ENCODE assay signal across 9 mouse cellular contexts in the genomic region with DNA sequence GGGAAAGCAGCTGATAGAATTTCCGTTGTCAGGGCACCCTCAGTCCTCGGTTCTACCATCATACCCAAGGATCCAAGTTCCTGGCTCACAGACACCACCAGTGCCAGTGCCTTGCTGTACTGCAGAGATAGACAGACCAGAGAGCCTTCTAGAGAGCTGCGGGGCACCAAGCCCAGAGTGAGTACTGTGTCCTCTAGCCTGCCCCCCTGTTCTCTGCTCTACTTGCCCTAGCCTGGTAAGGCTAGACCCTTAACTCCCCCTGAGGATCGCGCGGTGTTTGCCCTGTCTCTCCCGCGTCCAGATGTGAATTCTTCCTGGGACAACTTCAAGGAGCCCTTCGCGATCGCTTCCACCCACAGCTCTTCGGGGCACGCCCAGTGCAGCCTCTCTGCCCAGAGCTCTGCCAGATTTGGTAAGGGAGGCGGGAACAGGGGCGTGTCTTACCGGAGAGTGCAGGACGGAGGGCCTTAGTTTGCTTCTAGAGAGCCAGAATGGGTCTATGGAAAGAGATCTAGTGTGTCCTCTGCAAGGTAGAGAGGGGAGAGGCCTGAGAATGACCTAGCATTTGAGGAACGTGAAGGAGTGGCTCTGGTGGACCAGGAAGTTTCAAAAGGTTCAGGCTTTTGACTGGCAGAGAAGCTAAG. TPM values are rescaled to one million over a fixed set of nuclear protein-coding genes. Genes with fewer than 3 reads are reported as not detected.
DNase-seq lines count a peak whose midpoint lies in the region; ATAC-seq and TF ChIP-seq lines count a peak whose summit lies in the region.
"Had no signal": no experiment of that assay in that cellular context is flagged by ENCODE, and none has a peak within 500 bp of the region (broad histone marks: within the 10 kb centered on the region; RNA-seq: fewer than 3 reads in every experiment).

No protein-coding gene starts in this region.

- H3K4me3 ChIP-seq in hindbrain, embryonic 10.5 days, result 0 out of 2 replicates have a peak overlapping the region, but pooled peaks have one; percentile 11
- H3K4me3 ChIP-seq in hindbrain, embryonic 14.5 days (replicated peaks; ENCODE audit: low read length), result no peak overlapping the region
- no peak overlapping the region for H3K4me3 ChIP-seq in liver, postnatal 0 days (ENCODE audit: low read depth, low read length)
- H3K4me3 ChIP-seq: hindbrain, embryonic 15.5 days had no signal

- DNase-seq in hindbrain, embryonic 10.5 days (ENCODE audit: low spot score), result no peak
- no peak for DNase-seq in hindbrain, embryonic 14.5 days (ENCODE audit: low spot score)
- DNase-seq in adrenal gland, postnatal 14 days, result peak; percentile 80
- DNase-seq in heart, postnatal 14 days, result peak; percentile 48 to 51
- DNase-seq in liver, postnatal 0 days, result peak; percentile 67
- DNase-seq in cerebellum, adult 8-10 months, result no peak
- no peak for DNase-seq in right cerebral cortex, adult 18-20 months
- DNase-seq in layer of hippocampus, adult 9-11 months, result no peak

- TF ChIP-seq EP300 in liver, postnatal 0 days (IDR thresholded peaks at IDR 0.05; ENCODE audit: low read depth), result no peak

- peaks cover 58% of the 10 kb centered on the region for H3K27me3 ChIP-seq in hindbrain, embryonic 10.5 days (ENCODE audit: insufficient read depth, poor library complexity, severe bottlenecking)
- peaks cover 34% of the 10 kb centered on the region for H3K27me3 ChIP-seq in hindbrain, embryonic 14.5 days (ENCODE audit: control insufficient read depth, insufficient read depth, low read length)
- H3K27me3 ChIP-seq in liver, postnatal 0 days (ENCODE audit: insufficient read depth, low read length), result peaks cover 34% of the 10 kb centered on the region

- TF ChIP-seq CTCF in liver, postnatal 0 days (IDR thresholded peaks at IDR 0.05; ENCODE audit: low read depth), result no peak

- H3K36me3 ChIP-seq in hindbrain, embryonic 10.5 days, result peaks cover 20% of the 10 kb centered on the region
- H3K36me3 ChIP-seq in hindbrain, embryonic 14.5 days (replicated peaks; ENCODE audit: control insufficient read depth, insufficient read depth), result peaks cover 7% of the 10 kb centered on the region
- H3K36me3 ChIP-seq in liver, postnatal 0 days (replicated peaks; ENCODE audit: insufficient read depth, low read length), result peaks cover 11% of the 10 kb centered on the region
- H3K36me3 ChIP-seq: hindbrain, embryonic 15.5 days had no signal

- no peak overlapping the region for H3K9ac ChIP-seq in hindbrain, embryonic 14.5 days
- H3K9ac ChIP-seq in liver, postnatal 0 days (replicated peaks), result no peak overlapping the region
- H3K9ac ChIP-seq: hindbrain, embryonic 15.5 days had no signal

- intact Hi-C loops in heart, postnatal 14 days (cut with DNase I), result no loop called here

- H3K4me2 ChIP-seq in hindbrain, embryonic 14.5 days (replicated peaks), result no peak overlapping the region
- peak overlapping the region; percentile 7; the same call in 1 of the 2 replicates for H3K4me2 ChIP-seq in liver, postnatal 0 days (ENCODE audit: low read depth, low read length)
- H3K4me2 ChIP-seq: hindbrain, embryonic 15.5 days had no signal

- H3K4me1 ChIP-seq in hindbrain, embryonic 10.5 days (replicated peaks), result peaks cover 8% of the 10 kb centered on the region
- H3K4me1 ChIP-seq in hindbrain, embryonic 14.5 days (replicated peaks; ENCODE audit: control insufficient read depth, insufficient read depth, low read length), result no peaks in the 10 kb centered on the region
- H3K4me1 ChIP-seq in liver, postnatal 0 days (ENCODE audit: insufficient read depth), result peaks cover 4% of the 10 kb centered on the region; the same call in 1 of the 2 replicates
- H3K4me1 ChIP-seq: hindbrain, embryonic 15.5 days had no signal

- no peak overlapping the region for H3K27ac ChIP-seq in hindbrain, embryonic 10.5 days
- no peak overlapping the region for H3K27ac ChIP-seq in hindbrain, embryonic 14.5 days
- H3K27ac ChIP-seq in liver, postnatal 0 days (ENCODE audit: low read depth), result no peak overlapping the region
- H3K27ac ChIP-seq: hindbrain, embryonic 15.5 days had no signal

- no peak for ATAC-seq in hindbrain, embryonic 14.5 days (ENCODE audit: low FRiP score)
- ATAC-seq in liver, postnatal 0 days, result peak; percentile 35; the same call in 1 of the 2 replicates

- H3K9me3 ChIP-seq in hindbrain, embryonic 10.5 days, result no peaks in the 10 kb centered on the region
- no peaks in the 10 kb centered on the region for H3K9me3 ChIP-seq in hindbrain, embryonic 14.5 days (ENCODE audit: control insufficient read depth, low read length)
- no peaks in the 10 kb centered on the region for H3K9me3 ChIP-seq in liver, postnatal 0 days (ENCODE audit: low read length)
- H3K9me3 ChIP-seq: hindbrain, embryonic 15.5 days had no signal

- 9% methylated on average over 18 of the region's 18 CpGs for WGBS in hindbrain, embryonic 10.5 days
- WGBS in hindbrain, embryonic 14.5 days, result 9% methylated on average over 18 of the region's 18 CpGs
- WGBS in liver, postnatal 0 days (ENCODE audit: insufficient replicate concordance), result 4% methylated on average over 18 of the region's 18 CpGs

RNA-seq across cellular contexts. Expression of a gene that starts 5.9 kb away (rescaled TPM):
- 0.55 and 0.88 TPM in 2 replicates for polyA plus RNA-seq in hindbrain, embryonic 10.5 days (2016; fragmentation: Nextera tagmentation; extraction: Ambion mirVana)
- polyA plus RNA-seq in hindbrain, embryonic 14.5 days (2014; fragmentation: Nextera tagmentation; extraction: Ambion mirVana), result 1.1 and 1.8 TPM in 2 replicates
- not detected in 2 replicates for total RNA-seq in adrenal gland, postnatal 14 days (2021)
- not detected for total RNA-seq in heart, postnatal 14 days (2021)
- 0.09 TPM in 1 of 2 replicates, not detected in the other for polyA plus RNA-seq in liver, postnatal 0 days (2015; fragmentation: Nextera tagmentation; extraction: Ambion mirVana)

RNA-seq across cellular contexts. Expression of a gene that starts 15.6 kb away (rescaled TPM):
- polyA plus RNA-seq in hindbrain, embryonic 10.5 days (2016; fragmentation: Nextera tagmentation; extraction: Ambion mirVana), result 5.0 and 12.7 TPM in 2 replicates
- polyA plus RNA-seq in hindbrain, embryonic 14.5 days (2014; fragmentation: Nextera tagmentation; extraction: Ambion mirVana), result 69.7 and 76.5 TPM in 2 replicates
- total RNA-seq in adrenal gland, postnatal 14 days (2021), result 1.2 and 3.1 TPM in 2 replicates
- not detected for total RNA-seq in heart, postnatal 14 days (2021)
- polyA plus RNA-seq in liver, postnatal 0 days (2015; fragmentation: Nextera tagmentation; extraction: Ambion mirVana), result 0.07 TPM in 1 of 2 replicates, not detected in the other

RNA-seq across cellular contexts. Expression of a gene that starts 16.5 kb away (rescaled TPM):
- not detected in 2 replicates for polyA plus RNA-seq in hindbrain, embryonic 10.5 days (2016; fragmentation: Nextera tagmentation; extraction: Ambion mirVana)
- polyA plus RNA-seq in hindbrain, embryonic 14.5 days (2014; fragmentation: Nextera tagmentation; extraction: Ambion mirVana), result not detected in 2 replicates
- 2.1 TPM in 1 of 2 replicates, not detected in the other for total RNA-seq in adrenal gland, postnatal 14 days (2021)
- 1 to 10 TPM; 1.1 to 2.7 TPM for total RNA-seq in heart, postnatal 14 days (2021)
- 0.89 TPM in 1 of 2 replicates, not detected in the other for polyA plus RNA-seq in liver, postnatal 0 days (2015; fragmentation: Nextera tagmentation; extraction: Ambion mirVana)
- polyA plus RNA-seq: hindbrain, embryonic 15.5 days had no signal

RNA-seq across cellular contexts. Expression of a gene that starts 16.7 kb away (rescaled TPM):
- polyA plus RNA-seq in hindbrain, embryonic 10.5 days (2016; fragmentation: Nextera tagmentation; extraction: Ambion mirVana), result 1,241 and 1,456 TPM in 2 replicates
- polyA plus RNA-seq in hindbrain, embryonic 14.5 days (2014; fragmentation: Nextera tagmentation; extraction: Ambion mirVana), result 1,143 and 1,221 TPM in 2 replicates
- total RNA-seq in adrenal gland, postnatal 14 days (2021), result 532 and 572 TPM in 2 replicates
- total RNA-seq in heart, postnatal 14 days (2021), result 100 to 1,000 TPM; 627 to 727 TPM
- polyA plus RNA-seq in liver, postnatal 0 days (2015; fragmentation: Nextera tagmentation; extraction: Ambion mirVana), result 780 and 831 TPM in 2 replicates

RNA-seq across cellular contexts. Expression of a gene that starts 16.8 kb away (rescaled TPM):
- polyA plus RNA-seq in hindbrain, embryonic 10.5 days (2016; fragmentation: Nextera tagmentation; extraction: Ambion mirVana), result 137 and 146 TPM in 2 replicates
- polyA plus RNA-seq in hindbrain, embryonic 14.5 days (2014; fragmentation: Nextera tagmentation; extraction: Ambion mirVana), result 47.8 and 48.4 TPM in 2 replicates
- 88.3 and 96.4 TPM in 2 replicates for total RNA-seq in adrenal gland, postnatal 14 days (2021)
- total RNA-seq in heart, postnatal 14 days (2021), result 10 to 100 TPM; 39.7 to 50.7 TPM
- 67.1 and 70.8 TPM in 2 replicates for polyA plus RNA-seq in liver, postnatal 0 days (2015; fragmentation: Nextera tagmentation; extraction: Ambion mirVana)

Comparison
In these comparisons a context has a peak if more than half of its experiments do, and no peak if none do; other contexts are left out.
1. DNase-seq: peak in adrenal gland, postnatal 14 days (single experiment), heart, postnatal 14 days (2 of 2) and liver, postnatal 0 days (single experiment); none in hindbrain, embryonic 10.5 days (single experiment), hindbrain, embryonic 14.5 days (single experiment), cerebellum, adult 8-10 months (single experiment), right cerebral cortex, adult 18-20 months (single experiment) and layer of hippocampus, adult 9-11 months (single experiment).